Mouse (Mus musculus) monocyte, adult 5-6 weeks (primary cell): ENCODE data around the gene Prep. TPM values are rescaled to one million over a fixed set of nuclear protein-coding genes. Genes with fewer than 3 reads are reported as not detected.
"Not testable (repeated sequence)": the region's sequence is repeated elsewhere in the genome, so short reads cannot be mapped to it uniquely, and the experiment has no call there.

Source experiments
- ATAC-seq: fragments of 153-309, 156-312 bp; replicated peaks from 2 replicates; pipeline ENCODE4 v1.8.0; 2017; ENCODE audit warnings: mild to moderate bottlenecking; ENCODE audit not compliant: low TSS enrichment, insufficient number of reproducible peaks, severe bottlenecking, poor library complexity, low FRiP score
- total RNA-seq: library from RNA; stranded (forward); fragments of 200-1000, 200-491, 200-594 nt; gene quantifications from 3 replicates; pipeline ENCODE4 v1.2.3, GENCODE M21; 2017

The Prep gene
- total RNA-seq, 1 experiment from 2014 or later, result 8.3 TPM

DNA sequence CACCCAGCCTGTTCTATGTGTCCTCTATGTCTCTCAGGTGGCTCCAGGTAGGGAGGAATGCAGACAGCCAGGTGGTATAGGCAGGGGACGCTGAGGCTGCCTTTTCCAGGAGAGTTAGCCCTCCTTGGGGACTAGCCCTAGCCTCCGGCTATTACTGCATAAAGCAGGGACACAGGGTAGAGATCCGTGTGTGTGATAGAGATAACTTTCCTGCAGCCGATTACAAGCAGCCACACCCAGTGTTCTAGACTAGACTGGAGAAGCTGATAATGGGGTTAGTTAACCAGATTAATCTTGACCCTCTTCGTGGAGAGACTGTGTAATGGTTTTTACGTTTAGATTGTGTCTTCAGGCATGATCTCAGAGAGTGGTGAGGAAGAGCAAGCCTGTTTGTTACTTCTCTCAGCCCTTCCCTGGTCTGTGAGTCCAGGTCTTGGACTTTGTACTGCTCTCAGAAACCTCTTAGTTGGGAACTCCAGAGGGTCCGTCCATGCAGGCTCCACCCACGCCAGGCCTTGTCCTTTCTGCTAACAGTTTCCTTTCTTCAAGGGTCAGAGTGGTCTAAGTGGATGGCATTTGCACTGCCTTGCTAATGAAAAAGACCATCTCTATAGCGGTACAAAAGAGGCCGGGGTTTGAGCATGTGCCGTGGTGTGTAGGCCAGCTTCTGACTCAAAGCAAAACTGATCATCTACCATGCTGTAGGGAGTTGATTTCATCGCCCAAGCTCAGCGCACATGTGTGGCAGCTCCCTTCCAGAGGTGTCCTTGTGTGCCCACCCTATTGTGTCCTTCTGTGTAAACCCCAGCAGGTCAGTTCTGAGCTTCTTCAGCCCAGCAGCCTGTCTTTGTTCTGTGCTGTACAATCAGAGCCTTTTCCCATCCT, 4.2 kb downstream of the Prep start:
- ATAC-seq, result no peak

DNA sequence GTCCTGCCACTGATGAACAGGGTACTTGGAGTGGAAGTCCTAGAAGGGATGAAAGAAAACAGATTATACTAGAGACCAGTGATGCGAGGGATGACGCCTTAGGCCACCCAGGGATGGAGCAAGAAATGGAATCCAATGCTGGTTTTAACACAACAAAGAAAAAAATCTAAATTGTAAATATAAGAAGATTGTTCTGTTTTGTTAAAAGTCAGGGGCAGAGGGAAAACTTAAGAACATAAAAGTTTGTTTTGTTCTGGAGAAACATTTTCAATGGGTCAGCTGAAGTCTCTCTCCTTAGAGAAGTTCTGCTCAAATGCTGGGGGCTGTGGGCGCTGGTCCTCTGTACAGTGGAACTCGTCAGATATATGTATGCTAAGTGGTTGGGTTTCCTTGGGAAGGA, 5.3 kb downstream of the Prep start:
- ATAC-seq, result no peak

DNA sequence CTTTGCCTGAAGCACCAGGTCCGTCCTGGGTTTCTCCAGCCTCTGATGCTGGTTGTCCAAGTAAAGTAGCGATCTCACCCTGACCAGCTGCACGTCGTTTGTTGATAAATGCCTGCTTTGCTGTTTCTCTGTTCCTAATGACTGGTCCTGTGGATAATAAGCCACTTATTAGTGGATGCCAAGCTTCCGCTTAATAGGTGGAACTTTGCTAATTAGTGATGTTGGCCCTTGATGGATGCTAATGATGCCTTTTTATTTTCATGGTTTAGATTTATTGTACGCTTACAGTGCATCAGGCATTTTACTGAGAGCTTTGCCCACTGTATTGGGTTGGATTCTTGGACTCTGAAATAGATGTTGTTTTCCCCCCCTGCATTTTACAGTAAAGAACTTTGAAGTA, 7.5 kb downstream of the Prep start:
- ATAC-seq, result no peak

DNA sequence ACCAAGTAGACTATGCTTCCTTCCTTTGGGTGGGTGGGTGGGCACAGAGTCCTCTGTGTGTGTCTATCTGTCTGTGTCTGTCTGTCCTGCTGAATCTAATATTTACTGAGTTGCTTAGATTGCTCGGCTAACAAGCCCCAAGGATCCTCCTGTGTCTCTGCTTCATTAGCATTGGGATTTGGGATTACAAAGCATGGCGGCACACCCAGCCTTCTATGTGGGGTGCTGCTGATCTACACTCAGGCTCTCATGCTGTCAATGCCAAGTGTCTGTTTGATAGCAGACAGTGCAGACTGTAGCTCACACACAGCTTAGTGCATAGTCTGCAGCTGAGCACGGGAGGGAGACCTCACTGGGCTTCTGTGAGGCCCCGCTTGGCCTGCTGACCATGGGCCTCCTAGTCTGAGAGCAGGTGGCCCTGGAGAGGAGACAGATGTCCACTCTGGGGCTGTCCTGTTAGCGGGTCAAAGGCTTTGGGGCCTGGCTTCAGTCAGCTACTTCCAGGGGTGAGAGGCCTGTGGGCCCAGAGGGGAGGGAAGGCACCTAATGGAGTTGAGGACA, 8.6 kb downstream of the Prep start:
- ATAC-seq, result 0 out of 2 replicates have a peak, but pooled peaks have one; percentile 23

DNA sequence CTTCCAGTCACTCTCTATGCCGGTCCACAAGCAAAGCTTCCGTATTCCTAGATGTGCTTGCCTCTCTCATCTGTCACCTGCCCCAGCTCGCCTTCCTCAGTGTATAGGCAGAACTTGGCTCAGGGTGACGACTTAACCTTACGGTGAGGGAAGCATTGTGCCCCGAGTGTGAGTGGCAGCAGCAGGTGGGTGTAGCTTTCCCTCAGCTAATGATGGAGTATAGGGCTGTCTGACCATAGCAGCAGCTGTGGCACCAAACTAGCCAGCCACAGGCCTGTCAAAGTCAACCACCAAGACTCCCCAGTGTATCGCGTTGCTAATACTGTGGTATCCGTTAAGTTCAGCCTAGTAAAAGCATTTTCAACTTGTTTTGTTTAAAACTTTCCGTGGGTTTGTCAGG, 9.6 kb downstream of the Prep start:
- no peak for ATAC-seq

DNA sequence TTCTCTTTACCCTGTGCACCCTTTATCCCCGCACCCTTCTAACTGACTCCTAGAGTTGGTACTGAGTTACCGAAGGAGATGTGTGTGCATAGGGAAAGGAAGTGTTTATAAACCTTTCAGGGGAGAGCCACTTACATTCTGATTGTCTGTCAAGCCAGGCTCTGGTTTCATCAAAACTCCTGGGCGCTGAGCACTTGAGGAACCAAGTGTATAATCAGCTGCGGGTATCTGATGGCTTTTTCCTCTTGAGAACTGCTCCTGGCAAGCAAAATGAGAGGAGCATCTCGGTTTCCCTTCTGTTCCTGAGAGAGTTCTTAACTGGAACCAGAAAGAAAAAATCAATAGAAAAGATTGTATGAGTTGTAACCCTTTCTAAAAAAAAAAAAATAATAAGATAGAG, 10.3 kb downstream of the Prep start:
- no peak for ATAC-seq

DNA sequence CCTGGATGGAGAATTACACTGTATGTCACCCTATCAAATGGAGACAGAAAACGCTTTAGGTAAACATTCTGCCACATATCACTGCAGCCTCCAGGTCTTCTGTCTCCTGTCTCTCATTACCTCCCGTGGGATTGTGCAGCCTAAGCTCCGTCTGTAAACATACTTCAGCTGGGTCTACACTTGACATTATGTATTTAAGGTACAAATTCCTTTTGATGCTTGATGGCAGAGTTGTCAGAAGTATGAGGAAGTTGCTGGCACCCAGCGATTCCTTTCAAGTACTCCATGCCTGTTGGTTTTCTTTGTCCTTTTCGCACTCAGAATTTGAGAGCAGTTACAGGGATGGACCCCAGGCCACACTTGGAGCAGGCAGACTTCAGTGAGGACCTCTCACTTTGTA, 12.8 kb downstream of the Prep start:
- ATAC-seq, result no peak

DNA sequence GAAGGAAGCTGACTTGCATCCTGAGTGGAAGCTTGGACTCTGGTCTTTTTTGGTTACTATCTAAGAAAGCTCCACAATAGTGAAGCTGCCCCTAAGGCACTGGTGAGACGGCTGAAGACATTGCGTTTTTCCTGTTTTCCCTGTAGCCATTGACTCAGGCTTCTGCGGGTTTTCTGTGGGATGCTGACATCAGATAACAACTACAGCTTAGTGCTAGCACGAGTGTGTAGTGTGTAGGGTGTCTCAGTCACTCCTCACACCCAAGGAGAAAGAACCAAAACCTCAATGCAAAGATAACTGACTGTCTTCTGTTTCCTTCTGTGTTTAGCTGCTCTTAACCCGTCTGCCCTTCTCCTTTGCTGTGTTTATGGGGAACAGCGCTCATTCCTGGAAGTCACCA, 13.5 kb downstream of the Prep start:
- ATAC-seq, result no peak

DNA sequence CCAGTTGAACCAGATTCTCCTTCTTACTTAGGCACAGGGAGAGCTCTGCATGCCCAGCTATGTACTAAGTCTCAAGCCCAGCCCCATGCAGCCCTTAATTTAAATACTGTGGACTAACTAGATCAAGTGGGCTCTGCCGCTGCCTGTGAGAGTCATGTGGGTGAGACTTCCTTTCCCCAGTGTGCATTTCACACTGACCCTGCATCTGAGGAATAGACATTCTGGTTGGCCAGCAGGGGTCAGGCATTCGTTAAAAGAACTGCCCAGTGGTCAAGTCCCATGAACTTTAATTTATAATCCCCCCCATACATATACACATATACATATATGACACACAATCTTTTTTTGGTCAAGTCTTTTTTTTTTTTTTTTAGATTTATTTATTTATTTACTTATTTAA, 15.7 kb downstream of the Prep start:
- ATAC-seq, result no peak

DNA sequence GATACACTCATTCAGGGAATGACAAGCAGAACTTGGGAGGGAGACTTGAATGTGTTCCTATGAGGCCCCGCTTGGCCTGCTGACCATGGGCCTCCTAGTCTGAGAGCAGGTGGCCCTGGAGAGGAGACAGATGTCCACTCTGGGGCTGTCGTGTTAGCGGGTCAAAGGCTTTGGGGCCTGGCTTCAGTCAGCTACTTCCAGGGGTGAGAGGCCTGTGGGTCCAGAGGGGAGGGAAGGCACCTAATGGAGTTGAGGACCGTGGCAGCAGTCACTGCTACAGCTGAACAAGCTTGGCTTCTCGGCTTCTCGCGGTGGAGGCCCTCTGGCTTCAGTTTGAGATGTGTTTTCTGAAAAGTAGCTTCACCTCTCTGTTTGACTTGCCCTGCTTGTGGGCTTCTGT, 17.0 kb downstream of the Prep start:
- ATAC-seq, result not testable (repeated sequence)

DNA sequence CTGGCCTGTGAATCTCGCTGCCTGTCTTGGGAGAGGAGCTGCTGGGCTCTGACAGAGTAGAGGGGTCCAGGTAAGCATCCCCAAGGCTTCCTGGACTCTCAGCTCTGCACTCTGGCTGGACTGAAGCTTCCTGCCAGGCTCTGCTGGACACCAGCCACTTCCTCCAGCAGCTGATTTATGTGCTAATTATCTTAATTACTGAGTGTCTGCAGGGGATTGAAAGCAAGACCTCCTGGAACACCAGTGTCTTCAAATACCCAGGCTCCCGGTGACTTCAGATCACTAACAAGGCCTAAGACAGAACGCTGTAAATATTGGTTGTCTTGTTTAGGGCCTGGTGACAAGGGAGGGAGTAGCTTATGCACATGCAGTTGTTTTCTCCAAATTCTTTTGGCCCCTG, 17.5 kb downstream of the Prep start:
- ATAC-seq, result no peak

DNA sequence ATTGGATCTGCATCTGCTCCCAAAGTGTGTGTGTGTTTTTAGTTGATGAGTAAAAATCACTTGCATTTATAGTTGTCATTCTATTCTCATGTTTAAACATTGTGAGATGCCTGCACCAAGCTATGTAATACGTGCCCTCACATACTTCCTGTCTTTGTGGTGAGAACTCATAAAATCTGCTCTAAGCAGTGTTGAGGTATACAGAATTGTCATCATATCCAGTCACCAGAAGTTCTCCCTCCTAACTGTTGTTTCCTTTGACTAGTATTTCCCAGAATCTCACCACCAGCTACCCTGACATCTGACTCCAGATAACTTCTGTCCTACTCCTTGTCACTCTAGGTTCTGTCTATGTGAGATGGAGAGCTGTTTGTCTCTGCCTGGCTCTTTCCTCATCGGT, 18.3 kb downstream of the Prep start:
- ATAC-seq, result no peak

DNA sequence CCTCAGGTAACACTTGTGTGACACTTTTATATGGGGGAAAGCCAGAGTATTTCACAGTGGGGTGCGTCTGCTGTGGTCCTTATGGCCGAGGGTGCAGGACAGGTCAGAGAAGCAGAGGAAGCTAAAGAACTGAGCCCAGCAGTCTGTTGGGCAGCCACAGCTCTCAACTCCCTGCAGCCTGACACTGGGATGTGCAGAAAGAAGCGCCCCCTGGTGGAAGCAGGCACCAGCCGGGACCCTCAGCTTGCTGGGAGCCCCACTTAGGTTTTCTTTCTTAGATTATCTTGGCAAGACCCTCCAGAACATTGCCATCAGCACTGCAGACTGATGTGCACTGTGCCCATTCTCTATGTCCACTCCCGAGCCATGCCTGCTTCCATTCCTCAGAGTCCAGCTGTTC, 19.6 kb downstream of the Prep start:
- no peak for ATAC-seq

DNA sequence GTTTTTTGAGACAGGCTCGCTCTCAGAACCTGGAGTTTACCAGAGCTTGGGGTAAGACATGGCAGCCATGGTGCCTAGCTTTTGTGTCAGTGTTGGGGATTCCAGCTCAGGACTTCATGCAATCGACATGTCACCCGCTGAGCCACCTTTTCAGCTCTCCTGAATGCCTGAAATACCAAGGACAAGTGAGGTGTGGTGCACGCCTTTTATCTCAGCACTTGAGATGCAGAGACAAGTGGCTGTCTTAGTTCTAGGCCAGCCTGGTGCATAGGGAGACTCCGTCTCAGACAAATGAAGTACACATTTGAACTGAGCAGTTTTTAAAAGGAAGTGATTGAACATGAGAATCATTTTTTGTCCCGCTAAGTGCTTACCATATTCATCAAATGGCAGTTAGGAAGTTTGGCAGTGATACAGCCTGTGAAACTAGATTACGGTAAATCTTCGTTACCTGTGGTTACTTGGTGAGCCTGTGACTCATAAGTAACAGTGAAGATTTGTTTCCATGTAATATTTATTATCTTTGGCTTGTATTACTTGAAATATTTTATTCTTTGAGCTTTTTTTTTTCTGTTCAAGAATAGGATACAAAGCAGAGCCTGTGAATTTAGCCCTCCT, 24.6 kb downstream of the Prep start:
- ATAC-seq, result no peak

DNA sequence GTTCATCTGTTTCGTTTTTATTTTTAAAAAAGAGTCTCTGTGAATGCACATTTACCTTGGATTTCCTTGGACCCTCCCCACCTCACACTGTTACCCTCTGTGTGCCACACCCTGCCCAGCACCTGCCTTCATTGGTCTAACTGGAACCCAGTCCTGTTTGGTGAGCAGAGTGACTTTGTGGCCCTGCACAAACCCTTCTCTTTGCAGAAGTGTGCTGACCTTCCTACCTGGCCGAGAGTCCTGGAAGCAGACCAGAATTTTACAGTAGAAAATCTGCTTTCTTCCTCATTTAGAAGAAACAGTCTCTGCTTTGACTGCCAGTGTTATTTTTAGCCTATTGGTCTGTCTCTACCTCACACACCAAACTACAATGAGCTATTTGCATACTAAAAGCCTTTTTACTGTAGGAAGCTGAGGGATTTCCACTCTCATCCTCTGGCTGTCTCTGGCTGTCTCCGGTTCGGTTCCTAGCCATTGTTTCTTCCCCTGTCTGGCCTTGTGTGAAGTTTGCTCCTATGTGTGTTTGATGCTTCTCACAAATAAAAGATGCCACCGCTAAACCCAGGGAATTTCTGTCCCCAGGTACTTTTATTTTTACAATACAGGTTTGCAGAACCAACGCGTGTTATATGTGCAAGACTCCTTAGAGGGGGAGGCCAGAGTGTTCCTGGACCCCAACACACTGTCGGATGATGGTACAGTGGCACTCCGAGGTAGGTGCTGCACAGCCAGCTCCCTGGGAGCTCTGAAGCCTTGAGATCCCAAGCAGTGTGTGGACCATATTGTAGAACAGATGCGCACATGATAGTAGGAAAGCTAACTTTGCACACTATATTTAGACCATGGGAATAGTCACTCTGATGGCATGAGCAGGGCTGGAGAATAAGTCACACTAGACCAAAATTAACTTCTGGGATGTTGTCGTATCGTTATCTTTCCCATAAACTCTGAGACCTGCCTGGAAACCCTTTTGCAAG, 25.4 kb downstream of the Prep start:
- no peak for ATAC-seq

DNA sequence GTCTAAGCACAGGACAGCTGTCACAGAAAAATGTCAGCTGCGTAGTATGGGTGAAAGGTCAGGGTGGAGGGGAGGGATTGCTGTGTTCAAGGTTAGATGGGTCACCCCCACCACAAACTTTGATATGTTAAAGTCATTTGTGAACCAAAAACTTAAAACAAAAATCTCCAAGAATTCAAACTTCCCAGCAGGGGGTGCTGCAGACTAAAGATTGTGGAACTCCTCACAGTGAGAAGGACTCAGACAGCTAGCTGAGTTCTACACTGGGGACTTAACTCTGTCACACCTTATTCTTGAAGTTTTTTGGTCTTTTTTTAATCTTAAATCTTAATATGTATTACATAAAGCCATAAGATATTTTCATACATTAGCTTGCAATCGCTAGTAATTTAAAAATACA, 31.7 kb downstream of the Prep start:
- ATAC-seq, result no peak

DNA sequence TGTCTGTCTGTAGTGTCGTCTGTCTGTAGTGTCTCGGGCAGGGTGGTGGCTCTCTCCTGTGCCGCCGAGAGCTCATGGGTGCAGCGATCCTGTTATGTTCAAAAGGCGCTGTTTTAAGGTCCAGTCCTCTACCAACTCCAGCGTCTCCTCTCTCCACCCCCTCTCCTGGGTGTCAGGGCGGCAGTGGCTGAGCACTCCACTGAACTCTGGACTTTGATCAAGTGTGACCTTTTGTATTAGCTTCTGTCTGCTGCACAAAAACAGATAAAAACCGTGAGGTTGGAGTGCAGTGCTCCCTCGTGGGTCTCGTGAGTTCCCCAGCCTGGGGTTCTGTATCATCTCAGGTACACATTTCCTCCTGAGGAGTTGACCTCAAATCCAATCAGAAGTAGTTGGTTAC, 33.5 kb downstream of the Prep start:
- ATAC-seq, result no peak

DNA sequence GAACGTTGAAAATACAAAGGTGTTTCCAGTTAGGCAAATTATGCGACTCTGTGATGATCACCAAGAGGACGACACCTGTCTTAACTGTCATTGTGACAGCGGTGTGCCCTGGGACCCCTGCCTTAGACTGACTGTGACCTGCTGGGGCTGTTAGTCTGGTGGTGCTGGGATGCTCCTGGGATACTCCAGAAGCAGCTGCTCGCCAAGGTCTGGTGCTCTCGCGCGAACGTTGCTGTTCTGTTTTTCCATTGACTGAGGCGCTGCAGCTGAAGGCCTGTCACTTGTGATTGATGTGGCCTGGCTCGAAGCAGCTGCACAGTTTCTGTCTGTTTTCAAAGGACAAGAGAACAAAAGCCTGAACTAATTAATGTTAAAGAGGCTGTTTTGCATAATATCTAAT, 36.2 kb downstream of the Prep start:
- no peak for ATAC-seq

DNA sequence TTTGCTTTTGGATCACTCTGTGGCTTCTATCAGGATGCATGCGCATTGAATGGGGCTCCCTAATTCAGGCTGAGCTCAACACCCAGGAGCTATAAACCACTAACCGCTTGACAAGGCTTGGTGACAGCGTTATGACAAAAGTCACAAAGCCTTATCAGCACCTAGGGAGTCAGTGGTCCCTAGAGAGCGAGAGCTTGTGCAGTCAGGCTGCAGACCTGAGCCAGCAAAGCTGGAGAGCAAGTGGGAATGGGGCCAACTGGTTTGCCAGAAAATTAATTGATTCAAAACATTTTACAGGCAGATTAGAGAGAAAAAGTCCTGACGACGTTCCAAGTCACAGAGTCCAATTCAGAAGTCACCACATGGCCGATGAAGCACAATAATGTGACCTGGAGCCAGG, 37.1 kb downstream of the Prep start:
- ATAC-seq, result no peak
